Mouse (Mus musculus): ENCODE data around the gene Ccr9.

DNA sequence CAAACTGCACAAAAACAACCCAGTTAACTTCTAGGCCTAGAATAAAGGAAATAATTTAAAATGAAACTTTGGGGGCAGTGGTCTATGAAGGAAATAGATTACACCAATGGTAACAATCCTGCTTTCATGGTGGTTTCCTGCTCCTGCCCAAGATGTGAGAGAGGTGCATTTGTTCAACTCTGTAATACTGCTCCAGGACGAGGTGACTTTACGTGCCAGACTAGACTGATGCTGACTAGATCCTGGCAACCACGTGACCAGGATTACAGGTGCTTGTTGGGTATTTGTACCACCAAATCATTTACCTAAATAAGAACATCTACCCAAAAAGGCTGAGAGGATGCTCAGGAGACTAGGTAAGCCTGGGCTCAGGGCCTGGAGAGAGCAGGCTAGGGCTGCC lies 133.6 kb downstream of the Ccr9 start:
- TF ChIP-seq GATA1 (IDR thresholded peaks at IDR 0.05; ENCODE audit: borderline replicate concordance, low read length) (no peak), FLI1 (IDR thresholded peaks at IDR 0.05; ENCODE audit: low read length) (no peak)
